Mouse (Mus musculus): ENCODE results near the gene Cacna1i. TPM values are rescaled to one million over a fixed set of nuclear protein-coding genes. Genes with fewer than 3 reads are reported as not detected.

Gene Cacna1i
- polyA plus RNA-seq, 1 experiment from 2014 or later = 0.01 TPM

- H3K4me2 ChIP-seq = no peak overlapping the region
- no peaks in the 10 kb centered on the region for H3K36me3 ChIP-seq (replicated peaks)
- no peaks in the 10 kb centered on the region for H3K4me1 ChIP-seq (replicated peaks)
- no peaks in the 10 kb centered on the region for H3K27me3 ChIP-seq
- no peaks in the 10 kb centered on the region for H3K9me3 ChIP-seq (replicated peaks)
- H3K27ac ChIP-seq (replicated peaks) = no peak overlapping the region
- ATAC-seq (ENCODE audit: insufficient read depth) = no peak
- no peak overlapping the region for H3K4me3 ChIP-seq (replicated peaks)
- WGBS (ENCODE audit: insufficient replicate concordance) = 46% methylated on average over 7 of the region's 7 CpGs
- H3K9ac ChIP-seq = no peak overlapping the region
Observed at GRCm38 (mm10) chr15:80335196-80335595, 48.2 kb downstream of the Cacna1i start.

GRCm38 (mm10) chr15:80340348-80340747 is 53.3 kb downstream of the Cacna1i start:
- H3K36me3 ChIP-seq (replicated peaks) = no peaks in the 10 kb centered on the region
- H3K4me3 ChIP-seq (replicated peaks) = no peak overlapping the region
- no peak overlapping the region for H3K9ac ChIP-seq
- H3K4me1 ChIP-seq (replicated peaks) = no peaks in the 10 kb centered on the region
- 60% methylated on average over 2 of the region's 2 CpGs for WGBS (ENCODE audit: insufficient replicate concordance)
- H3K4me2 ChIP-seq = no peak overlapping the region
- H3K9me3 ChIP-seq (replicated peaks) = no peaks in the 10 kb centered on the region
- ATAC-seq (ENCODE audit: insufficient read depth) = no peak
- no peaks in the 10 kb centered on the region for H3K27me3 ChIP-seq
- H3K27ac ChIP-seq (replicated peaks) = no peak overlapping the region

- no peak overlapping the region for H3K4me2 ChIP-seq
- H3K4me3 ChIP-seq (replicated peaks) = no peak overlapping the region
- no peaks in the 10 kb centered on the region for H3K4me1 ChIP-seq (replicated peaks)
- no peak for ATAC-seq (ENCODE audit: insufficient read depth)
- H3K9me3 ChIP-seq (replicated peaks) = no peaks in the 10 kb centered on the region
- no peaks in the 10 kb centered on the region for H3K36me3 ChIP-seq (replicated peaks)
- no peak overlapping the region for H3K9ac ChIP-seq
- 48% methylated on average over 4 of the region's 4 CpGs for WGBS (ENCODE audit: insufficient replicate concordance)
- no peak overlapping the region for H3K27ac ChIP-seq (replicated peaks)
- H3K27me3 ChIP-seq = no peaks in the 10 kb centered on the region
Observed at GRCm38 (mm10) chr15:80342394-80342793, 55.4 kb downstream of the Cacna1i start.

- H3K4me3 ChIP-seq (replicated peaks) = no peak overlapping the region
- H3K27ac ChIP-seq (replicated peaks) = no peak overlapping the region
- H3K36me3 ChIP-seq (replicated peaks) = no peaks in the 10 kb centered on the region
- no peaks in the 10 kb centered on the region for H3K4me1 ChIP-seq (replicated peaks)
- no peak overlapping the region for H3K4me2 ChIP-seq
- no peak overlapping the region for H3K9ac ChIP-seq
- no peaks in the 10 kb centered on the region for H3K9me3 ChIP-seq (replicated peaks)
- no peaks in the 10 kb centered on the region for H3K27me3 ChIP-seq
- no peak for ATAC-seq (ENCODE audit: insufficient read depth)
- 40% methylated on average over 10 of the region's 10 CpGs for WGBS (ENCODE audit: insufficient replicate concordance)
Observed at GRCm38 (mm10) chr15:80343031-80343430, 56.0 kb downstream of the Cacna1i start.

- Histone ChIP-seq H3K4me1 (replicated peaks) (no peaks in the 10 kb centered on the region), H3K4me2 (no peak overlapping the region), H3K4me3 (replicated peaks) (no peak overlapping the region), H3K36me3 (replicated peaks) (no peaks in the 10 kb centered on the region), H3K27me3 (no peaks in the 10 kb centered on the region), H3K9me3 (replicated peaks) (no peaks in the 10 kb centered on the region), H3K9ac (no peak overlapping the region), H3K27ac (replicated peaks) (no peak overlapping the region)
- 85% methylated on average over 5 of the region's 5 CpGs for WGBS (ENCODE audit: insufficient replicate concordance)
- ATAC-seq (ENCODE audit: insufficient read depth) = no peak
Observed at GRCm38 (mm10) chr15:80343731-80344130, 56.7 kb downstream of the Cacna1i start.

GRCm38 (mm10) chr15:80346510-80346909 is 59.5 kb downstream of the Cacna1i start:
- Histone ChIP-seq H3K4me3 (replicated peaks) (no peak overlapping the region), H3K4me2 (no peak overlapping the region), H3K36me3 (replicated peaks) (no peaks in the 10 kb centered on the region), H3K9ac (no peak overlapping the region), H3K9me3 (replicated peaks) (no peaks in the 10 kb centered on the region), H3K27ac (replicated peaks) (no peak overlapping the region), H3K27me3 (no peaks in the 10 kb centered on the region), H3K4me1 (replicated peaks) (no peaks in the 10 kb centered on the region)
- no peak for ATAC-seq (ENCODE audit: insufficient read depth)
- 70% methylated on average over 7 of the region's 7 CpGs for WGBS (ENCODE audit: insufficient replicate concordance)

- no peak overlapping the region for H3K9ac ChIP-seq
- no peaks in the 10 kb centered on the region for H3K36me3 ChIP-seq (replicated peaks)
- H3K4me1 ChIP-seq (replicated peaks) = no peaks in the 10 kb centered on the region
- no peak overlapping the region for H3K27ac ChIP-seq (replicated peaks)
- no peak for ATAC-seq (ENCODE audit: insufficient read depth)
- 52% methylated on average over 5 of the region's 5 CpGs for WGBS (ENCODE audit: insufficient replicate concordance)
- H3K4me2 ChIP-seq = no peak overlapping the region
- H3K4me3 ChIP-seq (replicated peaks) = no peak overlapping the region
- H3K27me3 ChIP-seq = no peaks in the 10 kb centered on the region
- H3K9me3 ChIP-seq (replicated peaks) = no peaks in the 10 kb centered on the region
Observed at GRCm38 (mm10) chr15:80350431-80350830, 63.4 kb downstream of the Cacna1i start.

- Histone ChIP-seq H3K4me3 (replicated peaks) (no peak overlapping the region), H3K36me3 (replicated peaks) (no peaks in the 10 kb centered on the region), H3K4me2 (no peak overlapping the region), H3K27me3 (no peaks in the 10 kb centered on the region), H3K9ac (no peak overlapping the region), H3K4me1 (replicated peaks) (peaks cover 2% of the 10 kb centered on the region), H3K27ac (replicated peaks) (no peak overlapping the region), H3K9me3 (replicated peaks) (no peaks in the 10 kb centered on the region)
- 80% methylated on average over 19 of the region's 19 CpGs for WGBS (ENCODE audit: insufficient replicate concordance)
- ATAC-seq (ENCODE audit: insufficient read depth) = no peak
Observed at GRCm38 (mm10) chr15:80358798-80359197, 71.8 kb downstream of the Cacna1i start.

GRCm38 (mm10) chr15:80361780-80362508 is 74.9 kb downstream of the Cacna1i start:
- no peak overlapping the region for H3K9ac ChIP-seq
- no peaks in the 10 kb centered on the region for H3K36me3 ChIP-seq (replicated peaks)
- H3K4me2 ChIP-seq = no peak overlapping the region
- H3K27ac ChIP-seq (replicated peaks) = no peak overlapping the region
- H3K4me3 ChIP-seq (replicated peaks) = no peak overlapping the region
- no peak for ATAC-seq (ENCODE audit: insufficient read depth)
- 0 out of 2 replicates have a peak, but pooled peaks cover 1% of the 10 kb centered on the region for H3K27me3 ChIP-seq
- peaks cover 10% of the 10 kb centered on the region for H3K4me1 ChIP-seq (replicated peaks)
- no peaks in the 10 kb centered on the region for H3K9me3 ChIP-seq (replicated peaks)
- WGBS (ENCODE audit: insufficient replicate concordance) = 75% methylated on average over 15 of the region's 15 CpGs

GRCm38 (mm10) chr15:80362509-80363172 is 75.6 kb downstream of the Cacna1i start:
- H3K4me3 ChIP-seq (replicated peaks) = no peak overlapping the region
- no peak overlapping the region for H3K27ac ChIP-seq (replicated peaks)
- no peaks in the 10 kb centered on the region for H3K36me3 ChIP-seq (replicated peaks)
- no peak overlapping the region for H3K4me2 ChIP-seq
- H3K4me1 ChIP-seq (replicated peaks) = peaks cover 10% of the 10 kb centered on the region
- H3K27me3 ChIP-seq = 0 out of 2 replicates have a peak, but pooled peaks cover 4% of the 10 kb centered on the region
- no peak for ATAC-seq (ENCODE audit: insufficient read depth)
- H3K9me3 ChIP-seq (replicated peaks) = no peaks in the 10 kb centered on the region
- no peak overlapping the region for H3K9ac ChIP-seq
- 58% methylated on average over 8 of the region's 8 CpGs for WGBS (ENCODE audit: insufficient replicate concordance)

GRCm38 (mm10) chr15:80363821-80364715 is 77.0 kb downstream of the Cacna1i start:
- H3K36me3 ChIP-seq (replicated peaks) = no peaks in the 10 kb centered on the region
- no peak overlapping the region for H3K4me3 ChIP-seq (replicated peaks)
- no peak overlapping the region for H3K4me2 ChIP-seq
- 0 out of 2 replicates have a peak, but pooled peaks cover 4% of the 10 kb centered on the region for H3K27me3 ChIP-seq
- peak; percentile 40; the same call in 1 of the 2 replicates for ATAC-seq (ENCODE audit: insufficient read depth)
- WGBS (ENCODE audit: insufficient replicate concordance) = 50% methylated on average over 13 of the region's 13 CpGs
- H3K4me1 ChIP-seq (replicated peaks) = peaks cover 10% of the 10 kb centered on the region
- H3K9ac ChIP-seq = no peak overlapping the region
- no peak overlapping the region for H3K27ac ChIP-seq (replicated peaks)
- H3K9me3 ChIP-seq (replicated peaks) = no peaks in the 10 kb centered on the region
